Mouse (Mus musculus) G1E (cell line): ENCODE data around the gene Inca1.

Experiments
- CTCF ChIP-seq: IDR thresholded peaks from 2 replicates; pipeline ENCODE4 v1.5.1; 2012; ENCODE audit warnings: low read depth, low read length, inconsistent platforms, mixed read lengths
- GATA1 ChIP-seq: IDR thresholded peaks from 2 replicates; pipeline ENCODE4 v1.6.1; 2012; ENCODE audit warnings: borderline replicate concordance, low read length, inconsistent platforms, mixed read lengths
- POLR2AphosphoS5 ChIP-seq: IDR thresholded peaks from 2 replicates; pipeline ENCODE4 v1.6.1; 2012; ENCODE audit warnings: low read depth, low read length, inconsistent platforms; ENCODE audit not compliant: insufficient replicate concordance

GRCm38 (mm10) chr11:70668771-70669505 is 31.0 kb downstream of the Inca1 start, which contains the start of gene Spag7:
- TF ChIP-seq CTCF (no peak), POLR2AphosphoS5 (no peak), GATA1 (no peak)
